Mouse (Mus musculus): ENCODE measurements around the gene Gm4353. TPM values are rescaled to one million over a fixed set of nuclear protein-coding genes. Genes with fewer than 3 reads are reported as not detected.

Gene Gm4353
- total RNA-seq, 2 experiments from 2014 or later, result 0.77 TPM; not detected in 1

DNA sequence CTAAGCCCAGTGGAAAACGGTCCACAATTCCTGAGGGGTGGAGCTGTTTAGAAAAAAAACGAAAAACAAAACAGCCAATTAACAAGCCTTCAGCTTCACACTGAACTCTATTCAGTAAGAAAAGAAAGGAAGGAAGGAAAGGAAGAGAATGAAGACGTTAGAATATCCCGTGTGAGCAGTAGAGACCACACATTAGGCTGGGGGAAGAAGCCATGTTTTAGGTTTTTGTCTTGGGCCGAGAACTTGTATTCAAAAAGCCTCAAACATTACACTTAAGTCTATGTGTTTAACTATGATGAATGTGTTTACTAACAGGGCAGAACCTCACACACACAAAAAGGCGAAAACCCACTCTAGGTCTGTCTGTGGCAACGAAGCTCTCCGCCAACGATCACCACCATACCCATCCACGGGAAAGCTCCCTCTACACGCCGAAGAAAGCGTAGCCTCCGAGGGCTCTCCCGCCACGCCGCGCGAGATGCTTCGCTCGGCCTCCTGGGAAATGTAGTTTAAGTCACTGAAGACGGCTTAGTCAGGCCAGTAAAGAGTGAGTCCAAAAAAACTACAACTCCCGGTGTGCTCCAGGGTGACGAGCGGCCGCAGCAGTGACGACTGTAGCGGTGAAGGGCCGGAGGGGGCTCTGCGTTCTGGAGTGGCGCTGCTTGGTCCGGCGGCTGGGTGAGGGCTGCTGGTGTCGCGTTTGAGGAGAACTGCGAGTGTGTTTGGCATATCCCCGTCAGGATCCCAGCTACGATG is 8.5 kb upstream of the Gm4353 start:
- peak; percentile 97 for ATAC-seq (replicated peaks; ENCODE audit: low FRiP score, poor library complexity, severe bottlenecking)

DNA sequence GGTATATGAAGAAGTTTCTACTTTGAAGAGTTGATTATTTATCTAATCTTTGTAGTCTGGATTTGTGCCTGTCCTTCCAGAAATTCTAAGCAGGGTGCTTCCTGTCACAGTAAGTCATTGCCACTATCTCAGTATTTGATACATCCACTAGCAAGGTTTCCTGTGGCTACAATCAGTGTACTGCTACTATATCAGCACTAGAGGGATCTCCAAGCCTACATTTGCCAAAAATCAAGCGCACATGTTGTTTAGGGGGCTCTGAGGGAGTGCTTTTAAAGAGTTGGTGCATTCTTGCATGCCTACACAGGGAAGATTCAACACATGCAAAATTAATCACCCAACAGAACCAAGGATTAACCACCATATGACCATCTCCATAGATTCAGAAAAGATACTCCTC is 23.7 kb downstream of the Gm4353 start:
- no peak for ATAC-seq (replicated peaks; ENCODE audit: low FRiP score, poor library complexity, severe bottlenecking)

DNA sequence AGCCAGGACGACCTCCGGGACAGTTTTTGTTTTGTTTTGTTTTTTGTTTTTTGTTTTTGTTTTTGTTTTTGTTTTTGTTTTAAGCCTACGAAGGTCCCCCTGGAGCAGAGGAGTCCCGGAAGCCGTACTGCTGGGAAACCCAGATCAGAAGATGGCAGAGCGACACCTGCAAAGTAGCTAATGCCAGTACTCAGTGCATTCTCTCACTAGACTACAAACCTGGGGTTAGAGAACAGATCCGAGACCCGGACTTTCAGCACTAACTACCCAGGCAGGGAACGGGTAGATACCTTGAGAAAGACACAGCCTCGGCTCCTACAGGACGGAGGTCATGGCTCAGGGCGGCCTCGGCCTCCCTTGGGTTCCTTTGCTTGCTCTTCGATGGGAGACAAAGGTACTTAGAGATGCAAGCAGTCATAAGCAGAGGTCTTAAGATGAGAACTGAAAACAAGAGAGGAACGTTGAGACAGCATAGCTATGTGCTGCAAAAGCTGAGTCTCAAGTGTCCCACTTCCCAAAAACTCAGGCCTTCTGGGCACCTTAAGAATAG is 43.9 kb downstream of the Gm4353 start:
- no peak for ATAC-seq (replicated peaks; ENCODE audit: low FRiP score, poor library complexity, severe bottlenecking)

DNA sequence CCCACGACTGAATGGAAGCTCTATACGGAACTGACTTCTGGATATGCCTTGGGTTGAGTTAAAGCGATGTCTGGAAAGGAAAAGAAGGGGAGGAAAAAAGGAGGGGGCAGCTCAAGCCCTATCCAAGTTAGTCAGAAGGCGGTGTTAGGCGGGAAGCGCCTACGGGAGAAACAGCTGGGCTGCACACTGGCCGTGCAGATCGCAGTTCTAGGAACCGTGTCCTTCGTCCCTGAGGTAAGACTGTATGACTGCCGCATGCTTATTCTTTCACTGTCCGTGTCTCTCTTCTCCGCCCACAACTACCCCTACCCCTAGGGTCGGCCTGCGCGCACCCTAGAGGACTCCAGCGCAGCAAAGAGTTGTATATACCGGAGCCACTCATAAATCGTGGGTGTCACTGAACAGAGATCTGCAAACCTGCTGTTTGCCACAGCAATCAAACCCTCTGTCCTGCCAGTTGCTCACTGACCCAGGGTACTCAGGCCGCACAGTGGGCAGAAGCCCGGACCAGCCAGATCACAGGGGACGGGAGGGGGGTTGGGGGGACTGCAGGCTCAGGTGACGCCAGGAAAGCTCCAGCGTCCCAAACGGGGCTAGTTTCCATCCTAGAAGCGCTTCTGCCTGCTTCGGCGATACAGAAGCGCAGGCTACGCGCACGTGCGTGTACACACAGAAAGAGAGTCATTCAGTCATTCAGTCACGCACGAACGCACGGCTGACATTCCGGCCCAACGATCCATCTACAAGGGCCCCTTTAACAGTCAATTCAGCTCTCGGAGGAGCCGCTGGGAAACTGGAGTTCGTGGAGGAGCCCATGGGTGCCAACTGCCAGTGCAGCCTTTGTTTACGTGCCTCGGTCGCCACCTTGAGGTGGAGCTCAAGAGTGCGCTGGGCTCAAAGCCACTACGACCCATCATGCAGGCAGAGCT is 44.6 kb downstream of the Gm4353 start:
- ATAC-seq (replicated peaks; ENCODE audit: low FRiP score, poor library complexity, severe bottlenecking), result peak; percentile 88

DNA sequence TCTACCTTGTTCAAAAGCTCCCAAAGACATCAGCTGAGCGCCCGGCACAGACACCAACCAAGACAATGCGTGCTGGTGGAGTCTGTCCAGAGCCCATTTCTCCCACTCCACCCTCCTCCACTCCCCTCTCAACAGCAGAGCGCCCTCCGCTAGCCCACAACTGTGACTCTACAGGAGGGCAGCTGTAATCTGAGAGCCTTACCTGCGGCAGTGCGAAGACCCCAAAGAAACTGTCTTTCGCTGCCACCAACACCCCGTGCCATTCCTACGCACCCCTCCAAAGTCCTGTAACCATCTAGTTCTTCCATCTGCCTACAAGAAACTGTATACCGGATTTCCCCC is 45.3 kb downstream of the Gm4353 start, which contains the start of gene 1110004F10Rik:
Gene 1110004F10Rik (plus strand): TSS at position 202 of the 342 bp plus-strand sequence.
- no peak for ATAC-seq (replicated peaks; ENCODE audit: low FRiP score, poor library complexity, severe bottlenecking)

DNA sequence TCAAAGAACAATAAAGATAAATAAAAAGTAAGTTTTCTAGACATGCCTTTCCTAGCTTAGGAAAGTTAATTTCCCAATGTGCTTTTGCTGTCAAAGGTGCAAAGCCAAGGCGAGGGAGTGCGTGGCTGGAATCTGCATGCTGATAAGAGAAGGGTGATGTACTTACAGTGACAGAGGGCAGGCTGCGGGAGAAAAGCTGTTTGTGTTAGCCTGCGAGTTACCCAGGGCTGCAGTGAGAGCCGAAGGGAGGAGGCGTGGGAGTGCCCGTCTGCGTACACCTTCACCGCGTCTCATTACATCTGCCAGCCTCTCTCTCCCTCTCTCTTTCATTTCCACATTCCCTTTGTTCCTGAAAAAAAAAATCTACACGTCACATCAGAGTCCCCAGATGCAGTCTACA is 45.9 kb downstream of the Gm4353 start, which contains the start of gene Sox6:
Gene Sox6 (minus strand): TSS at position 286 of the 400 bp plus-strand sequence.
- ATAC-seq (replicated peaks; ENCODE audit: low FRiP score, poor library complexity, severe bottlenecking), result no peak

DNA sequence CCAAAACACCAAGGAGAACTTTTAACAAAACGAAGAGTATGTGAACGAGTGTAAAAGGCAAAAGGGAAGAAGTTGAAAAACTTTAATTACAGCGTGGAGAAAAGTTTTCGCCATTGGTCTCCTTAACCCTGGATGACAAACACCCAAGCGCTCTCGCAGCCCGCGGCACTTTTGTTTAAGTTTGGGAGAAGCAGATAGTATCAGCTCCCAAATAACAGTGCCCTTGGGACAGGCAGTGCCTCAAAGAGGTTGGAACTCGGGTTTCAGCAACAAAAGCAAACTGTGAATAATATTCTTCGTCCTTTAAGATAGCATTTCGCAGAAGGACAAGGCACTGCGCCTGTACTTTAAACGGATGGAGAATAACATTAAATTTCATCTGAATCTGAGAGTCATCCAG is 46.4 kb downstream of the Gm4353 start:
- ATAC-seq (replicated peaks; ENCODE audit: low FRiP score, poor library complexity, severe bottlenecking), result no peak

DNA sequence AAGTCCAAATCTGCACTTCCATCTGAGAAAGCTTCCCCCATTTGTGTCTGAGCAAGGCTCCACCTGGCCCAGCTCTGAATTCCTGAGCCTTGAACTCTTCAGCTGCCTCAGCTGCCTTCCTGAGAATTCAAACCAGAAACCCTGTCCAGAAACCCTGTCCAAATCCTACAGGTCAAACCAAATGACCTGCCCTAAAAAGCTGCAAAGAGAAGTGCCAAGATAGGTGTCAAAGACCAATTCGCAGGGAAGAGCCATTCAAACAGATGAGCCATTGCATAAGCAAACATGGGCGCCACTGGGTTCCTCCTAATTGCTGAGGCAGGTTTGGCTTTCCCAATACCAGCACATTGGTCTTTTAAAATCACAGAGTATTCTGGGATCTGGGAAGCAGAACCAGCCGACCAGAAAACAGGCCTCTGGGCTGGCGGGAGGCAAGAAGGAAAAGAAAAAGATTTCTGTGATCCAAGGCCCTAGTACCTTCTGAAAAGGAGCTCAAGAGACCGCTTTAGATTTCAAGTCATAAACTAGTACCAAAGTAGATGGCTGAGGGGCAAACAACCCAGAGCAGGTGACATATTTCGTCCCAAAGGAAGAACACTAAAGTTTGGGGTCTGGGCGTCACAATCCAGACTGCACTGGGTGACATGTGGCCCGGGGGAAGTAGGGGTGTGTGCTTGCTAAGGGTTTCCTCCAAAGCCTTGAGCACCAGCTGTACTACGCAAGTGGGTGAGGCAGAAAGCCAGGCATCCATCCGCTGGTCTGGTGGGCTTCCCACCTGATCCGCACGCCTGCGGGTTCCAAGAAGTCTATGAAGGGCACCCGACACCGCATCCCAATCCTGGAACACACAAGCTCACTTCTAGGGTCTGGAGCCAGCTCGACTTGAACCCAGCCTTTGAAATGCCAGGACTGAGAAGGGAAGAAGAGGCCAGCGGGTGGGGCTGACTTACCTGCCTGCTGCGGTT is 47.6 kb downstream of the Gm4353 start:
- no peak for ATAC-seq (replicated peaks; ENCODE audit: low FRiP score, poor library complexity, severe bottlenecking)

DNA sequence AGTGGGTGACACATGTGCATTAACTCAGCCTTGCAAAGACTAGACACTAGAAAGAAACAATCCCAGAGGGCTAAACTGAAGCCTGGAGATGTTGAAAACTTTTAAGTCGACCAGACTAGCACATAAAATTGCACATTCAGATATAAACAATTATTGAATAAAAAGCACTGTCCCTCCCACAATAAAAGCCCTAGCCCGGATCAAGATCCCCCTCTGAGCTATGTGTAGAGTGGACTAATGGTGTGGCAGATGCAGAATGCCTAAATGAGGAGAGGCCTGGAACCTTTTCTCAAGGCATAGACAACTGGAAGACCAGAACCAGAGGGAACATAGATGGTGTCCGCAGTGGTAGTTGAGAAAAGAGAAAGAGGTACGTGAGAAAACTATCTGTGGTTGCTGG is 48.9 kb downstream of the Gm4353 start:
- ATAC-seq (replicated peaks; ENCODE audit: low FRiP score, poor library complexity, severe bottlenecking), result no peak

DNA sequence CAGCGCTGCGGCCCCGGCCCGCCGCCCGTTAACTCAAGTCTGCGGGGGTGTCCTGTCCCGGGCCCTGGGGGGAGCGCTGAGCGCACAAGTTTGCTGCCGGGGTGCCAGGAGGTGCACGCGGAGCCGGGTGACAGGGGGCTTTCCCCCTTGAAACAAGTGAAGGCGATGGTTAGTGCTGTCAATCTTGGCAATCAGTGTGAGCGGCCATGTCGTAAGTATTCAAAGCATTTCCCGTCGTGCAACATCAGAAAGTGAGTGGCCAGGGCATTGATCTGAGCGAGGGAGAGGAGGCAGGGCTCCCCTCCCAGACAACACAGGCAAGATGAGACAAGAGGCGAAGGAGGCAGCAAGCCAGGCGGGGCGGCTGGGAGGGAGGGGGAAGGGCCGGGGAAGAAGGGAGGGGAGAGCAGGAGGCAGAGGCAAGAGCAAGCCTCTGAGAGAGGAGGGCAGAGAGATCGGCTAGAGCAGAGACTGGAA is 50.1 kb downstream of the Gm4353 start:
- ATAC-seq (replicated peaks; ENCODE audit: low FRiP score, poor library complexity, severe bottlenecking), result no peak

DNA sequence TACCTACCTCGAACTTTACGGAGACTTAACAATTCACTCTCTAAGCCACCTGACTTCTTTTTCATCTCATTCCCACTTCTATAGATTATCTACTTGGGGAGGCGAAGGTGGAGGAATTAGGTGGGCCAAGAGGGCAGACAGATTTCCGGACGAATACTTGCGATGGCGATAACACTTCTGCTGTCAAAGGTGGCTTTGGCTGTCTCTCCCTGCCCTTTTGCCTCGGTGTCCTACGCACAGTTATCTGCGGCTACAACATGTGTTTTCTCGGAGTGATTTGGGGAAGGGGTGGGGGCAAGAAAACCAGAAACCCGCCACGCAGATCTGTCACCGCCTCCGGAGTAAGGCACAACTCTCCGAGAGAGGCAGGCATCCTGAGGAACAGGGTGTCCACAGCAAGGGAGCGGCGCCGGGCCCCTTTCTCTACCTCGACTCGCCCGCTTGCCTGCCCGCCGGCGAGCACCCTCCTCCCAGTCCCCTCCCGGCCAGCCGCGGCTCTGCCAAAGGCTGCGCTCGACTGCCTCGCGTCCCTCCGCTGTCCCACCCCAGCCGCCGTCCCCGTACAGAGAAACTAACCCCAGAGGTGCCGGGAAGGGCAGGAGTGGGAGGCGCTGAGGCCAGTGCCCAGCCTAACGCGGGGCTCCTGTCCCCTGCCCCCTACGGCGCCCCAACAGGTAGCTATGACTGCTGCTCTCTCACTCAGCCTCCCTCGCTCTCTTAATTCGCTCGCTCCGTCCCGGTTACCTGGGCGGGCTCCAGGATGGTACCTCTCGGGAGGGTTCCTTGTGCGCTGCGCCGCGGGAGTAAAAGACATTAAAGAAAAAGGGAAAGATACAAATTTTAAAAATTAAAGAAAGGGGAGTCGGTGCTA is 50.8 kb downstream of the Gm4353 start:
- ATAC-seq (replicated peaks; ENCODE audit: low FRiP score, poor library complexity, severe bottlenecking), result peak; percentile 21

Other genes starting within 250 kb of the Gm4353 start
- gene Sox6, start 45.8 kb downstream of the Gm4353 start, total RNA-seq (2015; ENCODE audit: low replicate concordance), result 968 and 1,053 TPM in 2 replicates
- gene Sox6, start 45.8 kb downstream of the Gm4353 start, total RNA-seq (2017; ENCODE audit: low replicate concordance), result 1,059 and 1,241 TPM in 2 replicates
- 35.3 and 55.5 TPM in 2 replicates for gene 1110004F10Rik, start 45.2 kb downstream of the Gm4353 start, total RNA-seq (2015; ENCODE audit: low replicate concordance)
- gene 1110004F10Rik, start 45.2 kb downstream of the Gm4353 start, total RNA-seq (2017; ENCODE audit: low replicate concordance), result 47.5 and 49.9 TPM in 2 replicates
- 2.1 TPM in 1 of 2 replicates, not detected in the other for gene Plekha7, start 223.7 kb upstream of the Gm4353 start, total RNA-seq (2015; ENCODE audit: low replicate concordance)
- 0.17 TPM in 1 of 2 replicates, not detected in the other for gene Plekha7, start 223.7 kb upstream of the Gm4353 start, total RNA-seq (2017; ENCODE audit: low replicate concordance)
- 414 and 431 TPM in 2 replicates for gene Rps13, start 249.6 kb upstream of the Gm4353 start, total RNA-seq (2015; ENCODE audit: low replicate concordance)
- 293 and 496 TPM in 2 replicates for gene Rps13, start 249.6 kb upstream of the Gm4353 start, total RNA-seq (2017; ENCODE audit: low replicate concordance)

Data from erythroblast, adult 5-6 weeks (primary cell).